Comparison of ENCODE assay signal across 8 mouse cellular contexts in the genomic region with DNA sequence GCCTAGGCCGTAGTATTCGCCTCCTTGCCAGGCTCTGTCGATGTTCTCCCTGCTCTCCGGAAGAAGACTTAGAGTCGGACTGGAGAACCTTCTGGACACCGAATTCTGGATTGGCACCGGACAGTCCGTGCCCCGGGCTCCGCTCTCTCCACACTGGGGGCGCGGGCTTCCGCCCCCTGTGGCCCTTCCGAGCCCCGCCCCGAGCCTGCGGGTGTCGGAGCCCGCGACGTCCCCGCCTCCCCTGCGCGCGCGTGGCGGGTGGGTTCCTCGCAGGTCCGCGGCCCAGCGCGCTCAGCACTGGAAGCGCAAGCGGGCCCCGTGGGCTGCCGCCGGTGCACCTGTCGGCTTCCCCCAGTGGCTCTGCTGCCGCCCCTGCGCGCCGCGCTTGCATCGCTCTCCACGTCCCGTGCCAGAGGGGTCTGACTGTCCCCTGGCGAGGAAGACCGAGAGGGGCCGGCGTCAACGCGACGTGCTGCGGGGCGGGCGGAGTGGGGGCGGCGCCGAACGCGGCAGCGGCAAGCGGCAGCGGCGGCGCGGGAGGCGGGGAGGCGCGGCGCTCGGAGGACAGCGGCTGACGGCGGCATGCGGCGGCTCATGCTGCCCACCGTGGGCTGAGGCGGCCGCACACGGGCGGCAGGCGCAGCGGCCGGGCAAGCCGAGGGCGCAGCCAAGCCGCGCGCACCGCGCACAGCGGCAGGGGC. TPM values are rescaled to one million over a fixed set of nuclear protein-coding genes. Genes with fewer than 3 reads are reported as not detected.
DNase-seq lines count a peak whose midpoint lies in the region; ATAC-seq and TF ChIP-seq lines count a peak whose summit lies in the region.

No protein-coding gene starts in this region.

- no peaks in the 10 kb centered on the region for H3K9me3 ChIP-seq in intestine, embryonic 16.5 days (ENCODE audit: control insufficient read depth, low read length)
- H3K9me3 ChIP-seq in limb, embryonic 13.5 days = no peaks in the 10 kb centered on the region
- H3K9me3 ChIP-seq in neural tube, embryonic 13.5 days = no peaks in the 10 kb centered on the region

- H3K9ac ChIP-seq in intestine, embryonic 16.5 days (ENCODE audit: low read depth, low read length) = peak overlapping the region; percentile 66
- H3K9ac ChIP-seq in limb, embryonic 13.5 days = peak overlapping the region; percentile 67
- peak overlapping the region; percentile 90 for H3K9ac ChIP-seq in neural tube, embryonic 13.5 days

- peaks cover 12% of the 10 kb centered on the region for H3K4me1 ChIP-seq in cerebellum, adult 2 months (ENCODE audit: control insufficient read depth, insufficient read depth, low read length)
- H3K4me1 ChIP-seq in intestine, embryonic 16.5 days (ENCODE audit: control insufficient read depth, insufficient read depth, low read length) = peaks cover 16% of the 10 kb centered on the region
- peaks cover 20% of the 10 kb centered on the region for H3K4me1 ChIP-seq in limb, embryonic 13.5 days
- H3K4me1 ChIP-seq in neural tube, embryonic 13.5 days (replicated peaks) = peaks cover 45% of the 10 kb centered on the region

- peak; percentile 42 for ATAC-seq in intestine, embryonic 16.5 days
- ATAC-seq in limb, embryonic 13.5 days (ENCODE audit: low FRiP score, low read depth) = peak; percentile 13
- peak; percentile 66 for ATAC-seq in neural tube, embryonic 13.5 days (ENCODE audit: low read depth)

- no peaks in the 10 kb centered on the region for H3K27me3 ChIP-seq in cerebellum, adult 2 months (ENCODE audit: control insufficient read depth, insufficient read depth, low read length)
- H3K27me3 ChIP-seq in intestine, embryonic 16.5 days (replicated peaks; ENCODE audit: control insufficient read depth, insufficient read depth, low read length) = peaks cover 4% of the 10 kb centered on the region; the same call in 1 of the 2 replicates
- H3K27me3 ChIP-seq in limb, embryonic 13.5 days = peaks cover 61% of the 10 kb centered on the region
- H3K27me3 ChIP-seq in neural tube, embryonic 13.5 days = no peaks in the 10 kb centered on the region

- H3K4me3 ChIP-seq in cerebellum, adult 2 months (replicated peaks; ENCODE audit: insufficient read depth, low read depth, low read length) = peak overlapping the region; percentile 86
- H3K4me3 ChIP-seq in intestine, embryonic 16.5 days (ENCODE audit: low read length) = peak overlapping the region; percentile 74
- H3K4me3 ChIP-seq in limb, embryonic 13.5 days = peak overlapping the region; percentile 71
- H3K4me3 ChIP-seq in neural tube, embryonic 13.5 days = peak overlapping the region; percentile 82

- H3K27ac ChIP-seq in cerebellum, adult 2 months (ENCODE audit: insufficient read depth, low read length) = peak overlapping the region; percentile 95
- H3K27ac ChIP-seq in intestine, embryonic 16.5 days (ENCODE audit: low read length) = no peak overlapping the region
- no peak overlapping the region for H3K27ac ChIP-seq in limb, embryonic 13.5 days
- H3K27ac ChIP-seq in neural tube, embryonic 13.5 days (replicated peaks) = peak overlapping the region; percentile 93

- 0 out of 2 replicates have a peak, but pooled peaks cover 5% of the 10 kb centered on the region for H3K36me3 ChIP-seq in intestine, embryonic 16.5 days (ENCODE audit: control insufficient read depth, insufficient read depth, low read length)
- peaks cover 18% of the 10 kb centered on the region for H3K36me3 ChIP-seq in limb, embryonic 13.5 days
- H3K36me3 ChIP-seq in neural tube, embryonic 13.5 days = peaks cover 30% of the 10 kb centered on the region; the same call in 1 of the 2 replicates

- 2% methylated on average over 88 of the region's 93 CpGs for WGBS in cerebellum, adult 2 months
- under 1% methylated on average over 72 of the region's 93 CpGs for WGBS in intestine, embryonic 16.5 days
- WGBS in limb, embryonic 13.5 days = 2% methylated on average over 90 of the region's 93 CpGs
- under 1% methylated on average over 75 of the region's 93 CpGs for WGBS in neural tube, embryonic 13.5 days

- DNase-seq in lung, adult 18-20 months = peak; percentile 10 to 21
- no peak for DNase-seq in lung, postnatal 25 days (ENCODE audit: low spot score)
- DNase-seq in cerebellum, adult 2 months = peak; percentile 73 to 80
- DNase-seq in frontal cortex, postnatal 10 days (ENCODE audit: low spot score in 2 of 2) = peak; percentile 65 to 72
- peak; percentile 48 for DNase-seq in thymus, postnatal 14 days

- no peak for TF ChIP-seq CTCF in cerebellum, adult 2 months (IDR thresholded peaks at IDR 0.05; ENCODE audit: borderline replicate concordance, insufficient read depth, low read depth, low read length)

- peak overlapping the region; percentile 99 for H3K4me2 ChIP-seq in intestine, embryonic 16.5 days (ENCODE audit: low read depth, low read length)
- peak overlapping the region; percentile 99 for H3K4me2 ChIP-seq in limb, embryonic 13.5 days (replicated peaks)
- peak overlapping the region; percentile 98 for H3K4me2 ChIP-seq in neural tube, embryonic 13.5 days

- peak; percentile 35; the same call in 1 of the 2 replicates for TF ChIP-seq POLR2A in cerebellum, adult 2 months (IDR thresholded peaks at IDR 0.05; ENCODE audit: borderline replicate concordance, insufficient read depth, low read length)

RNA-seq across cellular contexts. Expression of a gene that starts 1.5 kb away (rescaled TPM):
- polyA plus RNA-seq in cerebellum, adult 2 months (2012; rRNA removed) = 118 and 124 TPM in 2 replicates
- 2.4 and 2.7 TPM in 2 replicates for polyA plus RNA-seq in intestine, embryonic 16.5 days (2015; fragmentation: Nextera tagmentation; extraction: Ambion mirVana)
- polyA plus RNA-seq in limb, embryonic 13.5 days (2015; fragmentation: Nextera tagmentation; extraction: Ambion mirVana) = 3.7 and 4.5 TPM in 2 replicates
- polyA plus RNA-seq in neural tube, embryonic 13.5 days (2015; fragmentation: Nextera tagmentation; extraction: Ambion mirVana) = 66.5 and 71.1 TPM in 2 replicates

RNA-seq across cellular contexts. Expression of a gene that starts 59.9 kb away (rescaled TPM):
- polyA plus RNA-seq in cerebellum, adult 2 months (2012; rRNA removed) = 24.7 and 26.0 TPM in 2 replicates
- 19.9 and 20.5 TPM in 2 replicates for polyA plus RNA-seq in intestine, embryonic 16.5 days (2015; fragmentation: Nextera tagmentation; extraction: Ambion mirVana)
- polyA plus RNA-seq in limb, embryonic 13.5 days (2015; fragmentation: Nextera tagmentation; extraction: Ambion mirVana) = 34.4 and 35.8 TPM in 2 replicates
- polyA plus RNA-seq in neural tube, embryonic 13.5 days (2015; fragmentation: Nextera tagmentation; extraction: Ambion mirVana) = 35.8 and 39.2 TPM in 2 replicates

Comparison
In these comparisons a context has a peak if more than half of its experiments do, and no peak if none do; other contexts are left out.
1. H3K27ac ChIP-seq: peak in cerebellum, adult 2 months (single experiment) and neural tube, embryonic 13.5 days (single experiment); none in intestine, embryonic 16.5 days (single experiment) and limb, embryonic 13.5 days (single experiment).
2. ATAC-seq: peak in every context shown above with its lines; median percentile 66 in neural tube, embryonic 13.5 days; 42 in intestine, embryonic 16.5 days; 13 in limb, embryonic 13.5 days.
3. RNA of a gene that starts 1.5 kb away (polyA plus RNA-seq): 118 to 124 TPM in cerebellum, adult 2 months and 66.5 to 71.1 TPM in neural tube, embryonic 13.5 days; 3.7 to 4.5 TPM in limb, embryonic 13.5 days and 2.4 to 2.7 TPM in intestine, embryonic 16.5 days; every median in the first group is over 10 times any median in the second.
4. Peak in every context shown above with its lines, with median percentiles within 50 percentile points of each other: H3K4me3 ChIP-seq, H3K4me2 ChIP-seq and H3K9ac ChIP-seq.